Mouse (Mus musculus) spleen, postnatal 10 days (tissue): ENCODE results near the gene Sim2.

Experiments used
- DNase-seq, 2 experiments: peaks; one replicate each; pipeline ENCODE4 v3.0.0; 2021 to 2022; ENCODE audit warnings: low spot score in 2 of 2

Gene Sim2

GRCm38 (mm10) chr16:94078318-94079074 lies 6.2 kb upstream of the Sim2 start:
- DNase-seq = no peak

GRCm38 (mm10) chr16:94079075-94079855 lies 5.5 kb upstream of the Sim2 start:
- no peak for DNase-seq

- no peak for DNase-seq
These were observed 4.7 kb upstream of the Sim2 start for GRCm38 (mm10) chr16:94079856-94080555.

GRCm38 (mm10) chr16:94081596-94081995 lies 3.1 kb upstream of the Sim2 start:
- no peak for DNase-seq

GRCm38 (mm10) chr16:94081996-94082708 lies 2.6 kb upstream of the Sim2 start:
- DNase-seq = no peak

- DNase-seq = no peak
These were observed 1.5 kb upstream of the Sim2 start for GRCm38 (mm10) chr16:94082960-94083847.

- no peak for DNase-seq
These were observed 744 bp upstream of the Sim2 start for GRCm38 (mm10) chr16:94083848-94084525.

GRCm38 (mm10) chr16:94085603-94086285 lies 1.0 kb downstream of the Sim2 start:
- DNase-seq = no peak

- DNase-seq = no peak
These were observed 2.2 kb downstream of the Sim2 start for GRCm38 (mm10) chr16:94086701-94087569.

GRCm38 (mm10) chr16:94087570-94088225 lies 3.0 kb downstream of the Sim2 start:
- no peak for DNase-seq

GRCm38 (mm10) chr16:94088226-94088748 lies 3.6 kb downstream of the Sim2 start:
- DNase-seq = no peak

GRCm38 (mm10) chr16:94088819-94089692 lies 4.3 kb downstream of the Sim2 start:
- no peak for DNase-seq

GRCm38 (mm10) chr16:94092511-94093150 lies 7.9 kb downstream of the Sim2 start:
- DNase-seq = no peak

- no peak for DNase-seq
These were observed 8.6 kb downstream of the Sim2 start for GRCm38 (mm10) chr16:94093151-94093863.

GRCm38 (mm10) chr16:94094251-94095108 lies 9.7 kb downstream of the Sim2 start:
- DNase-seq = no peak
